Mouse (Mus musculus) mature B cell (primary cell): ENCODE measurements around the gene Dcaf5.
"Not testable (repeated sequence)": the region's sequence is repeated elsewhere in the genome, so short reads cannot be mapped to it uniquely, and the experiment has no call there.

Source experiments
- in situ Hi-C: fragments of 300-500 bp; cut with MboI; formaldehyde crosslinking; loops from 2 replicates; pipeline ENCODE4 v1.14.3; 2019

Dcaf5 gene

DNA sequence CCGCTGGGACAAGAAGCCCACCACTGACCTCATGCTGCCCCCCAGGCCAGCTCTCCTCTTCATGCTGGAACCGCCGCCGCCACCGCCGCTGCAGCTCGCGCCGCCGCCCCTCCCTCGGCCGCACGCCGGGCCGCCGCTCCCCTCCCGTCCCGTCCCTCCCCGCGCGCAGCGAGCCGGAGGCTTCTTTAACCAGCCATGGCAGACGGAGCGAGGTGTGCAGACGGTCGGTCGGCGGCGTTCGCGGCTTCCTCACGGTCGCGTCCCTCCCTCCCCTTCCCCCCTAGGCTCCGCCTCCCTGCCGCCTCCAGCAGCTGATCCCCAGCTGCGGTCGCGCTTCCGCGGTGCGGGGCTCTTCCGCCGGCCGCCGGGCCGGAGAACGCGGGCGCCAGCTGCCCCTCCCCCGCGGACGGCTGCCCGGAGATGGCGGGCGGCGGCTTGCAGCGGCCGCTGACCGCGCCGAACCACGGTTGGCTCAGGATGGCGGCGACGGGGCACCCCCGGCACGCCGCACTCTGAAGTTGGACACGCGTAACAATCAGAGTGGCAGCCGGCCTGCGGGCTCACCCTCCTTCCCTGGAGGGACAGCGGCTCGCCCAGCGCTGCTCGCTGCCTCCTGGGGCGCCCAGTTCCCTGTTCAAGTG is at the start of gene Dcaf5:
TSS of gene Dcaf5 (minus strand) at position 266 of the 641 bp plus-strand sequence.
- in situ Hi-C loops = no loop called here

DNA sequence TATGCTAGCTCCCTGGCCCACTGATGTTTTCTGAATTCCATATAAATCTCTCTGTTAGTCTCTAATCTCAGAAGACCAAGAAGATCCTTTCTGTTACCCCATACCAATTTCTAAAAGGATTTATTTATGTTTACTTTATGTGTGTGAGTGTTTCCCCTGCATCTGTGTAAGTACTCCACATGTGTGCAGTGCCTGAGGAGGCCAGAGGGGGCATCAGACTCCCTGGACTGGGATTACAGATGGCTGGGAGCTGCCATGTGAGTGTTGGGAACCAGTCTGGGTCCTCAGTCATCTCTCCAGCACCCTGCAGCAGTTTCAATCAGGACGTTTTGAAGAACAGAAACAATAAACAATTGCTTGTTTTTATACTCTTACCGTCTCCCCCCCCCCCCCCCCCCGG is 47.0 kb upstream of the Dcaf5 start:
- in situ Hi-C loops = no loop called here

DNA sequence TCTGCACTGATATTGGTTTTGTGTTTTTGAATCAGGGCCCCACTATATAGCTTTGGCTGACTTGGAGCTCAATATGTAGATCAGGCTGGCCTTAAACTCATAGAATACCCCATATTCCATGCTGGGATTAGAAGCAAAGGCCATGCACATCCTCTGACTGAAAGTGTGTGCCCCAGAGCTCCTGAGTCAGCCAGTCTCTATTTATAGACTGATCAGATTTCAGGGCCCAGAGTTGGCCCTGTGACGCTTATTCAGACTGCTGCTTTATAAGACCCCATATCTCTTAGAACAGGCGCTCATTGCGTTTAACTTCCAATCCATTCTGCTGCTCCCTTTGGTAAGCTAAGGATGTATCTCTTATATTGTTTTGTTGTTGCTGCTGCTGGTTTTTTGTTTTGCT is 43.6 kb upstream of the Dcaf5 start:
- in situ Hi-C loops = no loop called here

DNA sequence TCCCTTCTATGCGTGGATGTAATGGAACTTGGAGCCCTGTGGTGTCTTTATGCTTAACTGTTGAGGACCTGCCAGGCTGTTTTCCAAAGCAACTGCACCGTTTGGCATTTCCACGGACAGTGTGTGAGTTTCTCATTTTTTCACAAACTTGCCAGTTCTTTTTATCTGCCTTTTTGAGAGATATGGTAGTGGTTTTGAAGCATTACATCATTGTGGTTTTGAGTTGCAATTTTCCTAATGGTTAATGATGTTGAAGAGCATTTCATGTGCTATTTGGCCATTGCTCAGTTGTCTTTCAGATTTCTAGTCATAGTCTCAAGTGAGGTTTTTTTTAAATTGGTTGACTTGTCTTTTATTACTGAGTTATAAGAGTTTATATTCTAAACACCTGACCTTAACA is 37.3 kb upstream of the Dcaf5 start:
- in situ Hi-C loops = no loop called here

DNA sequence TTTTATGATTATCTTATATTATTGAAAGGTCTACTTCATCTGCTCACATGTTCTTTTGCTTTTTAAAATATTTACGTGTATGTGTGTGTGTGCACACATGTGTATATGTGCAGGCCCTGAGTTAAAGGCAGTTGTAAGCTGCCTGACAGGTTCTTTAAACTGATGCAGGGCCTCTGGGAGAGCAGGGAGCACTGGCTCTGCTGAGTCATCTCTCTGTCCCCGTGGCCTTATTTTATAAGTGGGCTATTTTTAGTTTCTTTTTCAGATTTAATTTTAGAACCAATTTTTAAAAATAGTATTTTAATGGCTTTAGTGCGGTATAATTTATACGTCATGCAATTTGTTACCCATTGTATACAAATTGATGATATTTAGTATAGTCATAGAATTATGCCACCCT is 35.5 kb upstream of the Dcaf5 start:
- in situ Hi-C loops = no loop called here

DNA sequence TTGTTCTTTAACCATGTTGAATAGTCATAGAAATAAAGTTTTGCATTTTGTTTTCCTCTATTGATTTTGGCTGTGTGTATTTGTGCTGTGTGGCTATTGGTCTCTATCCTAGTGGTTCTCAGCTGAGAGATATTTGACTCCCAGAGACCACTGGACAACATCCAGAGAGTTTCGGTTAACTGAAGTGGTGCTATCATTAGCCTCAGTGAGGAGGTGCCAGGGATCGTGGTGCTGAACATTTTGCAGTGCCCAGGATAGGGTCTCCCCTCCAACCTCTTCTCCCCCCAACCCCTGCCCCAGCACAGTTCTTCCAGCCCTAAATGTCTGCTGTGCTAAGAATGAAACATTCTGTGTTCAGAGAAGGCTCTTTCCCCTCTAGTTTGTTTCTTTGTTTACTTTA is 33.8 kb upstream of the Dcaf5 start:
- in situ Hi-C loops = no loop called here

DNA sequence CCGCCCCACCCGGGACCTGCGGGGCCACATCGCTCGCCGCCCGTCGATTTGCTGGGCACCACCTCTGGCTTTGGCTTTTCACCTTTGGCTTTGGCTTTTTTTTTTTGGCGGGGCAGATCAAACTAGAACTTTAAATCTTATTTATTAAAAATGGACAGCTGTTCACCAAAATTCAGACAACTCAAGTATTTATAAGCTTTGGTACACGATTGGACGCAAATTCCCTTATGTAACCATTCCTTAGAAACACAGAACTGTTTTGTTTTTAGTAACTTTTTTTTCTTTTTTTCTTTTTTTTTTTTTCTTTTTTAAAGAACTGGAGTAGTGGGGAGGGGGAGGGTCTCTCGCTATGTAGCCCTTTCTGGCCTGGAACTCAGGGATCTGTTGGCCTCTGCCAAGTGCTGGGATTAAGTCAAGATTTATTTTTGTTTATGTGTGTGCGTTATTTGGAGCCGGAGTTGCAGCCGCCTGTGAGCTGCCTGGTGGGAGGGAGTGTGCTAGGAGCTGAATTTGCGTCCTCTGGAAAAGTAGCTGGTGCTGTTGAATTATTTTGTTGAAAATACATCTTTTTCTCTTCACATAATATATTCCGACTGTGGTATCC is 27.4 kb upstream of the Dcaf5 start:
- in situ Hi-C loops = no loop called here

DNA sequence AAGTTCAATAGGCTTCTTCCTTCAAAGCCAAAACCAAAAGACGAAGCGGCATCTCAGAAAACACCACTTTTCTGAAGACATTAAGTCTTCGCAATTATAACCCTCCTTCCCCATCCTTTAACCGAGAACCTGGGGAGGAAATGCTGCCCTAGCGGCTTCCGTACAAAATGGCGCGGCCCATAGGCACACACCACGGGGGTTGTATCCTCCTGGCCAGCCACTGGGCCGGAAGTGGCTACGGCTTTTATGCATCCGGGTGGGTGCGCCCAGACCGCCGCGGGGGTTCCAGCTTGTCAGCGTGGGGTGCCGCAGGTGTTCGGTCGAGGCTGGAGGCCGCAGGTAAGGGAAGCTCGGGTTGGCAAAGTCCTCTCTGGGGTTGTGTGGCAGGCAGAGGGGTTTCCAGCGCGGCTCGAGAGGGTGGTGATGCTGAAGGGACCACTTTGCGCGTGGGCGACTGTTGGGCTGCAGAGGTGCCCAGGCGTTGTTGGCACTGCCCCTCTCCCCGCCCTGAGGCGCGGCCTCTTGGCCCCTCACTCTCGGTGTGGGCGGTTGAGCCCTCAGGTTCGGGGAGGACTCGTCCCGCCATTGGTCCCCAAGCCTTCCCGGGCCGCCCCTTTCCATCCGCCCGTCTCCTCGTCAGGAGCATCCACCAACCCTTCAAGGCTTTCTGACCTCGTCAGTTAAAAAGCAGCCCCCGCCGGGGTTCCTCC is 26.7 kb upstream of the Dcaf5 start, which contains the start of gene Exd2:
TSS of gene Exd2 (plus strand) at position 154 of the 710 bp plus-strand sequence.
- in situ Hi-C loops = no loop called here

DNA sequence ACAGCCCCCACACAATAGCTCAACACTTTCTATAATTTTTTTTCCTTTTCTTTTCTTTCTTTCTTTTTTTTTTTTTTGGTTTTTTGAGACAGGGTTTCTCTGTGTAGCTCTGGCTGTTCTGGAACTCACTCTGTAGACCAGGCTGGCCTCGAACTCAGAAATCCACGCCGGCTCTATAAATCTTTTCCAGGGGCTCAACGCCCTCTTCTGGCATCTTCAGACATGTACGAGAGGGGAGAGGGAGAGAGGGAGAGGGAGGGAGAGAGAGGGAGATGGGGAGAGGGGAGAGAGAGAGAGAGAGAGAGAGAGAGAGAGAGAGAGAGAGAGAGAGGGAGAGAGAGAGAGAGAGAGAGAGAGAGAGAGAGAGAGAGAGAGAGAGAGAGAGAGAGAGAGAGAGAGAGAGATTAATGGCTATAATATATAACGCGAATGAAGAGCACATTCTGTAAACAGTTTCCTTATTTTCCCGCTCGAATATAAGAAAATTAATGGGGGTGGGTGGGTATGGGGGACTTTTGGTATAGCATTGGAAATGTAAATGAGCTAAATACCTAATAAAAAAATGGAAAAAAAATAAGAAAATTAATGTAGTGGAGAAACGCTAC is 26.0 kb upstream of the Dcaf5 start:
- in situ Hi-C loops = not testable (repeated sequence)

DNA sequence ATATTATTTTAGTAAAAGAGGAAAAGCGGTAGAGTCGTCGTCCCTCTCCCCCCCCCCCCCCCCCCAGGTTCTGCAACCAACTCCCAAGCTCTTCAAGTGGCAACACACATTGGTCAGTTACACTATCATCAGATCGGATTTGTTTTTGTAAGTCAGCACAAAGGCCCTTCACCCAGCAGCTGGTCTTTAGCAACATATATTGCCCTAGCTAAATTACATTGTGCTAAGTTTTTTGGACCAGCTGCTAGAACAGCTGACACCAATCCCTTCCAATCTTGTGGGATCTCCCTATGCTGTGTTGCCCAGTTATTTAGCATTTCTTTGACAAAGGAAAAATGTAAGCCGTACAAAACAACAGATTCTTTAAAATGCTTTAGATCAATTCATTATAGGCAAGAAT is 21.6 kb upstream of the Dcaf5 start:
- in situ Hi-C loops = no loop called here

DNA sequence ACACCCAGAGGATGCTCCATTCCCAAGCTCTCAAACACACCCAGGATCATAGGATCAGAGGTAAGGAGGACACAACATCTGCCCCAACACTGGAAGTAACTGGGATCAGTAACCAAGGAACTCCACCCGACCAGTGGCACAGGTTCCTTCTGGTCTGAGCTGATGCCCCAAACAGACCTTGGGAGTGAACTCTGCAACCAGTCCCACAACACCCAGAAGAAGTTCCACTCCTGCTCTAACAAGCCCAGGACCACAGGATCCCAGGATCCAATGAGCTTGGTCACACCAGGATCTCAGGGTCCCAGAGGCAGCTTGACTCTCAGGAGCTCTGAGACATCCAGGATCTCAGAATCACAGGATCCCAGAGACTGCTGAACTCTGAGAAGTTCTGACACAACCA is 17.1 kb upstream of the Dcaf5 start:
- in situ Hi-C loops = no loop called here

DNA sequence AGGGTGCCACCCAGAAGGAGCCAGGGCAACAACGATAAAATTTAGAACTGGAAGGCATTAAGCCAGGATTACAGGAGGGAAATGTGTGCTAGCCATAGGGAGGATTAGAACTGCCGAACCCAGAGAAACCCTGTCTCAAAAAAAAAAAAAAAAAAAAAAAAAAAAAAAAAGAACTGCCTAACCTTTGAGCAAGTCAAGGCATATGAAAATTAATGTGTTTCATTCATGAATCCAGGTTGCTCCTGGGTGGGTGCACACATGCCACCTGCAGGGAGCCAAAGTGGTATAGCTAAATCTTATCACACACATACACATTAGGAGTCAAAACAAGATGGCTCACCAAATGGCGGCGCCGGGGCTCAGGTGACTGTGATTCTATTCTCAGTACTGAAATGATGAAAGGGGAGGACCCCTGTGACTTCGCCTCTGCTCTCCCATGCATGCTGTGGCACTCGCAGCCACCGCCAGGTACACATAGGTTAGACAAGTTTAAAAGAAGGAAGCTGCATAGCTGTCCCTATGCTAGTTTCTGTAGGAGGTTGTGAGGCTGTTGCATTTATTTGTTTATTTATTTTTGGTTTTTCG is 8.2 kb upstream of the Dcaf5 start:
- in situ Hi-C loops = no loop called here

DNA sequence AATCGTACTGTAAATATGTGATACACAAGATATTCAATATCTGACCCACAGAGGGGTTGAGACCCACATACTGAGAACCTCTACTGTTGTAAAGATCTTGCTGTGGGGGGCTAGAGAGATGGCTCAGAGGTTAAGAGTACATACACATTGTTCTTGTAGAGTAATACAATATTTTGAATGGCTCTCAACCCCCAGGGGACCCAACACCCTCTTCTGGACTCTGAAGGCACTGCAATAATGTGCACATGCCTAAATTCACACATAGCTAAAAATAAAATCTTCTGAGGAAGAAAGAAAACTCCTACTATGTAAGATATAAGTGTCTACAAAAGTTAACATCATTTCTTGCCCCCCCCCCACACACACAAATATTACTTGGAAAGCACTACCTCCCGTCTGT is 4.6 kb upstream of the Dcaf5 start:
- in situ Hi-C loops = no loop called here

DNA sequence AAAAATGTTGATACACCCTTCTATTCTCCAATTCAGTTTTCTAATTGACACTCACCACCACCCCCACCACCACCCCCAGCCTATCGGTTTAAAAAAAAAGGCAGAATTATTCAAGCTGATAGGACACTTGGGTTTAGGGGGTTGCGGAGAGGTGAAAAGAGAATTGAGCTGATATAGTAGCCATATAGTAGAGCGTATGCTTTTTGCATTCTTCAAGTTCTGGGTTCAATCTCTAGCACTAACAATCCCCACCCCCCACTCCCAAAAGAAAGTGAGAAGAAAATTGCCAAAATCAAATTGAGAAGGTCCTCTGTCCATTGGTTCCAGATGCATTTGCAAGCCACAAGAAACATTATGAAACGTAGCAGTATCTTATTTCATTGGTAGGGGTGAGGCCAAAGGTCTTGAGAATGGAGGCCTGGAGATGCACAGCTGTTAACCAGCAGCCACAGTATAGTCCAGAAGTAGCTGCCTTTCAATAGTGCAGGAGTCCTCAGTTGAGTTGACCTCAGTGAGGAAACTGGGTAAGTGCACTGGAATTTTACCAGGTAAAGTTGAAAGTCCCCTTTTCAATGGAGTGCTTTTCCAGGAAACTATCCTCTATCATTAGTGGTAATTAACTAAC is 762 bp upstream of the Dcaf5 start:
- in situ Hi-C loops = no loop called here

DNA sequence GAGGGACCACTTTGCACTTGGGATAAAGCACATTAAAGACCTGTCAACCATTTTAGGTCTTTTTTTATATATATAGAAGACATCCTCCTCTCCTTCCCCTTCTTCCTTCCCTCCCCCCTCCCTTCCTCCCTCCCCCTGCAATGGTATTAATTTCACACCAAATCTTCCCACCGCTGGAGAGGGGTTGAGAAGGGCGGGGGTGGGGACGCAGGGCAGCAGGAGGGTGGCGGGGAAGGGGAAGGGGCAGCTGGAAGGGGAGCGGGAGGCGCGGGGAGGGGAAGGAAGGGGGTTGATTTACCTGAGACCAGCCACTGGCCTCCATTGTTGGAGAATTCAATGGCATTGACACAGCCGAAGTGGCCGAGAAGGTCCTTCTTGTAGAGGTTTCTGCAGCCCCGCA is 514 bp downstream of the Dcaf5 start:
- in situ Hi-C loops = no loop called here

DNA sequence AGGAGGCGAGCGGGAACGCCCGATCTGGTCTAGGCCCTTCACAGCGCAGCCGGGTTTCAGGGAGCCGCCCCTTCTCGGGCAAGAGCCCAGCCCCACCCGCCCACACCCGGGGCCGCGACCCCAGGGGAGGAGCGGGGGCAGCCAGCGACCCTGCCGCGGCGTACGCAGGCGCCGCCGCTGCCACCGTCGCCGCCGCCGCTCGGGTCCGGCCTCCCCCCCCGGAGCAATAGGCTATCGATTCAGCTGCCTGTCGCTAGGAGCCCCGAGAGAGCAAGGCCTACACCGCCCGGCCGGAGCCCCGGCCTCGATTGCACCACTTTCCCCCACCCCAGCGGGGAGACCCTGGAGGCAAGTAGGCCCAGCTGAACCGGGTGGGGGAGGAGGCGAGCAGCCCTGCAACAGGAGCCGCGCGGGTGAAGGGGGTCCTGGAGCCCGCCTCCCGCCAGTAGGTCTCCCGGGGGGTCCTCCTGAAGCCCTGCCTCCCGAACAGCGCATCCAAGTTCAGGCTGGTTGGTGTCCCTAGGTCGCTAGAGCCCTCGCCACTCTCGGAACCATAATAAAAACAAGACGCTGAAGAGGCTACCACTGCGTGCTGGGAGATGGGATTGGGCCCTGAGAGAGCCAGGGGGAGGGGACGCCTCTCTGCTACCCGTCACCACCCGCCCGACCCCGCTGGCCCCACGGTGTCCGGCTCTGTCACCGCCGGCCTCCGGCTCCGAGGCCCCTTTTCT is 1.3 kb downstream of the Dcaf5 start:
- in situ Hi-C loops = no loop called here

DNA sequence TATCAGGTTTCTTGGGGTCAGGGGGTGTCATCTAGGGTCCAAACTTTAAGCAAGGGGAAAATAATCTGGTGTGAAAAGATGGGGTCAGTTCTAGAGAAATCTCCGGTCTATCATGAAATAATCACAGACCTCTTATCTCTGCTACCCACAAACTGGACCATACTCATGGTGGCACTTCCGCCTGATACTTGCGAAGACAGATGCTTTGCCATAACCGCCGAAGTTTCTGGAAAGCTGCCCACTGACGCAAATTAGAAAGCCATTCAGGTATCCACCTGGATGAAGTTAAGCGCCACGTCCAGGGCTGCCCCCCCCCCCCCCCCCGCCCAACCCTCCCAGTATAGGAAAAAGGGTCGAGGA is 1.8 kb downstream of the Dcaf5 start:
- in situ Hi-C loops = no loop called here

DNA sequence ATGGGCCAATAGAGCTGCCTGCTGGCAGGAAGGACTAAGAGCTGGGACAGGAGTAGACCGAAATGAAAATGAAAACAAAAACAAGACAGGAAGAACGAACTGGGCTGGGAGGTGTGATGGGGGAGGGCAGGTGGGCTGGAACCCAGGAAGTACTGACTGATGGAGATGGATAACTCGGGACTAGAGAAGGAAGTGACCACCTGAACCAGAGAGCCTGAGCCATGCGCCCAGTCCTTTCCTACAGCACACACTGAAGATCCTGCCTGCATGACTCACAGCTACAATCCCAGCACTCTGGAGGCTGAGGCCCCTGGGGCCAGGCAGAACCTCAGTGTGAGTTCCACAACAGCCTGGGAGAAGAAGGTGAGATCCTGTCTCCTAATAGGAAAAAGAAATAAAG is 3.1 kb downstream of the Dcaf5 start:
- in situ Hi-C loops = no loop called here

DNA sequence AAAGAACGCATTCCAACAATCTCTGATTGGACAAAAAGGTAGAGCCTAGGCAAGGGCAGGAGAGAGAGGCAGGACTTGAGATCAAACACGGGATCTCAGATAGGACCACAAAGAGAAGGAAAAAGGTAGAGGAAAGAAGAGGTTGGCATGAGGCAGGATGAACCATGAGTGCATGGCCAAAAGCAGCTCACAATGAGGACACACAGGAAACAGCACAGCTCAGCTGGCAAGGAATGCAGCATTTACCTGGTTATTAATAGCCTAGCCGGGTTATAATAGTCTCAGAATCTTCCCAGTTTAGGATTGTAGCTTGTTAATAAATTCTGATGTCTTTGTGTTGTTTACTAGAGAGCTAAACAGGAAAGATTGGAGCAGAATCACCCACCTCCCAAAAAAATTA is 8.7 kb downstream of the Dcaf5 start:
- in situ Hi-C loops = no loop called here

DNA sequence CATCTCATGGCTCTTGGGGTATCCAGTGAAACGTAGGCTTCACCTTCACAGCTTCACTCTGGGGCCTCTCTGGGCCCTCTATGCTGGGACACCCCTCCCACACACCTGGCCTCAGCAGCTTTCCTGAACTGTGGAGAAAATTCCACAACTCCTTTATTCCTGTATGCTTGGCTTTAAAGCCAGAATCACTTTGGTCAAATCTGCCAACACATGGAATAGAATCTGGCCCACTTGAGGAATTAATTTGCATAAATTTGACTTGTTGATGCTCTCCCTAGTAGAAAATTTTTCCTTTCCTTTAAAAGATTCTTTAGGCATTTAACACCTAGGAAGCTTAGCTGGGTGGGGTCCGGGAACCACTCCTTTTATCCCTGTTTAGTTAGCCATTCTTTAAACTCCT is 21.3 kb downstream of the Dcaf5 start:
- in situ Hi-C loops = no loop called here

DNA sequence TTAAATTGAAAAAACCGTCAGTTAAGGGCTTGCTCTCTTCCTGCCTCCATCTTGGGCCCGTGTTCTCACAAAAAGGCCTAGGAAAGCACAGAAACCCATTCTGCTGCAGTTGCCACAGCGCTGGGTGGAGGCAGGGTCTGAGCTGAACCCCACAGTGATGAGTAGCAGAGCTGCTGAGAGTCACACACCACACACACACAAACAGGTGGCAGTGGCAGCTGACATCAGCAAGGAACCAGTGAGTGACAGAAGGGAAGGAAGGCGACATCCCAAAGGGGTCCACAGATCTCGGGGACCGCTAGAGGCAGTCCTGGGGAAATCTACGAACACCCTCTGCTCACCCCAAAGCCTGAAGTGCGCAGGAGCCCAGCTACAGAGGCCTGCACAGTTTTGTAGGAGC is 25.5 kb downstream of the Dcaf5 start:
- in situ Hi-C loops = no loop called here

DNA sequence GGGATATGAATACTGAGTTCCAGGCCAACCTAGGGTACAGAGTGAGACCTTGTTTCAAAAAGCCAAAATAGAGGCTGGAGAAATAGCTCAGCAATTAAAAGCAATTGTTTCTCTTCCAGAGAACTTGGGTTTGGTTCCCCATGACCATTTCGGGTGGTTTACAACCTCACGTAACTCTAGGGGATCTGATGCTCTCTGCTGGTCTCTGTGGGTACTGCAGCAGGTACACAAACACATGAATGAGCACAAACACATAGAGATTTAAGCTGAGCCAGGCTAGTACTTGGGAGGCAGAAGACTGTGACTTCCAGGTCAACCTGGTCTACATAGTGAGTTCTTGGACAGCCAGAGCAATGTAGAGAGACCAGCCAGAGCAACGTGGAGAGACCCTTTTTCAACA is 28.6 kb downstream of the Dcaf5 start:
- in situ Hi-C loops = no loop called here
